In genomic region chr2:153648773-153649297, GRCm38 (mm10) we compare ENCODE assay signal across 8 mouse cellular contexts. TPM values are rescaled to one million over a fixed set of nuclear protein-coding genes. Genes with fewer than 3 reads are reported as not detected.
DNase-seq lines count a peak whose midpoint lies in the region; ATAC-seq and TF ChIP-seq lines count a peak whose summit lies in the region.

No protein-coding gene starts in this region.

- peaks cover 8 to 10% of the 10 kb centered on the region in 2 experiments for H3K4me1 ChIP-seq in heart, embryonic 14.5 days (ENCODE audit: control insufficient read depth in 2 of 2, insufficient read depth in 2 of 2, low read length in 2 of 2)
- H3K4me1 ChIP-seq in heart, postnatal 0 days (ENCODE audit: control insufficient read depth, insufficient read depth) = no peaks in the 10 kb centered on the region
- peaks cover 34% of the 10 kb centered on the region for H3K4me1 ChIP-seq in midbrain, embryonic 10.5 days

- intact Hi-C loops in left cerebral cortex, postnatal 36 days (cut with DNase I) = no loop called here

- H3K9ac ChIP-seq in heart, embryonic 14.5 days (ENCODE audit: low read length) = peak overlapping the region; percentile 80
- H3K9ac ChIP-seq in heart, postnatal 0 days (replicated peaks; ENCODE audit: low read depth, low read length) = peak overlapping the region; percentile 78

- H3K36me3 ChIP-seq in heart, embryonic 14.5 days (ENCODE audit: control insufficient read depth, insufficient read depth, low read length) = no peaks in the 10 kb centered on the region
- no peaks in the 10 kb centered on the region for H3K36me3 ChIP-seq in heart, postnatal 0 days (replicated peaks; ENCODE audit: control insufficient read depth, insufficient read depth, low read length)
- no peaks in the 10 kb centered on the region for H3K36me3 ChIP-seq in midbrain, embryonic 10.5 days

- TF ChIP-seq EP300 in heart, postnatal 0 days (IDR thresholded peaks at IDR 0.05; ENCODE audit: low read depth) = no peak

- DNase-seq in heart, adult 8-10 months (ENCODE audit: low spot score) = no peak
- peak; percentile 67 for DNase-seq in R1 (ENCODE audit: low read depth, low spot score)
- DNase-seq in heart, postnatal 0 days (ENCODE audit: low spot score) = no peak
- no peak for DNase-seq in midbrain, embryonic 10.5 days (ENCODE audit: low spot score)
- DNase-seq in frontal cortex, adult 2 months (ENCODE audit: extremely low spot score in 1 of 2, low spot score in 1 of 2) = no peak
- DNase-seq in left cerebral cortex, postnatal 36 days (ENCODE audit: low spot score in 2 of 2) = no peak
- DNase-seq in gastrocnemius, adult 8-10 months (ENCODE audit: low spot score in 2 of 2) = no peak

- H3K27ac ChIP-seq in heart, embryonic 14.5 days (replicated peaks in 1 of 2; ENCODE audit: control insufficient read depth in 1 of 2, insufficient read depth in 1 of 2, low read depth in 2 of 2, low read length in 2 of 2) = no peak overlapping the region
- H3K27ac ChIP-seq in heart, postnatal 0 days (ENCODE audit: low read depth) = no peak overlapping the region
- peak overlapping the region; percentile 92 for H3K27ac ChIP-seq in midbrain, embryonic 10.5 days (replicated peaks)

- 24% methylated on average over 14 of the region's 14 CpGs for WGBS in heart, embryonic 14.5 days
- 23% methylated on average over 14 of the region's 14 CpGs for WGBS in heart, postnatal 0 days
- WGBS in midbrain, embryonic 10.5 days = 12% methylated on average over 14 of the region's 14 CpGs

- peaks cover 4% of the 10 kb centered on the region; the same call in 1 of the 2 replicates for H3K27me3 ChIP-seq in heart, embryonic 14.5 days (ENCODE audit: control insufficient read depth, insufficient read depth, low read length)
- H3K27me3 ChIP-seq in heart, postnatal 0 days (ENCODE audit: control insufficient read depth, insufficient read depth, low read length) = no peaks in the 10 kb centered on the region
- H3K27me3 ChIP-seq in midbrain, embryonic 10.5 days (ENCODE audit: low read depth, poor library complexity, severe bottlenecking) = peaks cover 33% of the 10 kb centered on the region

- TF ChIP-seq CTCF in heart, postnatal 0 days (IDR thresholded peaks at IDR 0.05; ENCODE audit: low read depth) = no peak

- peak overlapping the region; percentile 83 for H3K4me2 ChIP-seq in heart, embryonic 14.5 days (ENCODE audit: low read length)
- peak overlapping the region; percentile 97 for H3K4me2 ChIP-seq in heart, postnatal 0 days (ENCODE audit: low read depth, low read length)

- peak overlapping the region; percentile 78 to 82 for H3K4me3 ChIP-seq in heart, embryonic 14.5 days (ENCODE audit: control insufficient read depth in 1 of 2, insufficient read depth in 1 of 2, low read depth in 1 of 2, low read length in 2 of 2)
- H3K4me3 ChIP-seq in heart, postnatal 0 days (ENCODE audit: low read depth, low read length) = peak overlapping the region; percentile 76
- H3K4me3 ChIP-seq in midbrain, embryonic 10.5 days = peak overlapping the region; percentile 85

- ATAC-seq in heart, embryonic 14.5 days (ENCODE audit: insufficient number of reproducible peaks, insufficient read depth, low FRiP score, low read depth) = no peak
- ATAC-seq in heart, postnatal 0 days (ENCODE audit: insufficient read depth, low read depth) = no peak

- H3K9me3 ChIP-seq in heart, embryonic 14.5 days (ENCODE audit: control insufficient read depth, low read length) = no peaks in the 10 kb centered on the region
- no peaks in the 10 kb centered on the region for H3K9me3 ChIP-seq in heart, postnatal 0 days (replicated peaks; ENCODE audit: control insufficient read depth, low read length)
- no peaks in the 10 kb centered on the region for H3K9me3 ChIP-seq in midbrain, embryonic 10.5 days (replicated peaks)

RNA-seq across cellular contexts. Expression of gene Dnmt3b, which starts 0.4 kb away (rescaled TPM):
- 4.6 and 5.0 TPM in 2 replicates for polyA plus RNA-seq in heart, embryonic 14.5 days (2014; fragmentation: Nextera tagmentation; extraction: Ambion mirVana)
- 1 to 10 TPM in 2 of 4 experiments, under 1 TPM in 2; 0.57 to 1.4 (median 1.1) TPM for total RNA-seq in heart, adult 8-10 months (2022)
- total RNA-seq in heart, postnatal 0 days (2014; rRNA removed; ENCODE audit: low replicate concordance) = 0.62 and 1.4 TPM in 2 replicates
- 1.7 and 1.8 TPM in 2 replicates for polyA plus RNA-seq in heart, postnatal 0 days (2015; fragmentation: Nextera tagmentation; extraction: Ambion mirVana)
- 18.8 and 20.6 TPM in 2 replicates for polyA plus RNA-seq in midbrain, embryonic 10.5 days (2016; fragmentation: Nextera tagmentation; extraction: Ambion mirVana)
- 1.2 and 1.5 TPM in 2 replicates for polyA plus RNA-seq in frontal cortex, adult 2 months (2012; rRNA removed)
- total RNA-seq in left cerebral cortex, postnatal 36 days (2021) = 1 to 10 TPM in 1 of 2 experiments, under 1 TPM in 1; 0.86 to 1.4 TPM
- total RNA-seq in gastrocnemius, adult 8-10 months (2022) = under 1 TPM; 0.29 to 0.90 (median 0.49) TPM

RNA-seq across cellular contexts. Expression of gene Commd7, which starts 16.3 kb away (rescaled TPM):
- polyA plus RNA-seq in heart, embryonic 14.5 days (2014; fragmentation: Nextera tagmentation; extraction: Ambion mirVana) = 46.9 and 54.2 TPM in 2 replicates
- 10 to 100 TPM; 10.7 to 14.7 (median 12.9) TPM for total RNA-seq in heart, adult 8-10 months (2022)
- 10.5 and 12.2 TPM in 2 replicates for total RNA-seq in heart, postnatal 0 days (2014; rRNA removed; ENCODE audit: low replicate concordance)
- 45.5 and 47.3 TPM in 2 replicates for polyA plus RNA-seq in heart, postnatal 0 days (2015; fragmentation: Nextera tagmentation; extraction: Ambion mirVana)
- 69.7 and 70.5 TPM in 2 replicates for polyA plus RNA-seq in midbrain, embryonic 10.5 days (2016; fragmentation: Nextera tagmentation; extraction: Ambion mirVana)
- polyA plus RNA-seq in frontal cortex, adult 2 months (2012; rRNA removed) = 34.8 and 35.5 TPM in 2 replicates
- 10 to 100 TPM; 27.6 to 32.0 TPM for total RNA-seq in left cerebral cortex, postnatal 36 days (2021)
- 10 to 100 TPM; 10.1 to 11.2 (median 10.2) TPM for total RNA-seq in gastrocnemius, adult 8-10 months (2022)

RNA-seq across cellular contexts. Expression of gene Dnmt3c, which starts 47.6 kb away (rescaled TPM):
- polyA plus RNA-seq in heart, embryonic 14.5 days (2014; fragmentation: Nextera tagmentation; extraction: Ambion mirVana) = not detected in 2 replicates
- total RNA-seq in heart, adult 8-10 months (2022) = not detected
- not detected in 2 replicates for total RNA-seq in heart, postnatal 0 days (2014; rRNA removed; ENCODE audit: low replicate concordance)
- polyA plus RNA-seq in heart, postnatal 0 days (2015; fragmentation: Nextera tagmentation; extraction: Ambion mirVana) = 0.05 TPM in 1 of 2 replicates, not detected in the other
- 0.06 TPM in 1 of 2 replicates, not detected in the other for polyA plus RNA-seq in midbrain, embryonic 10.5 days (2016; fragmentation: Nextera tagmentation; extraction: Ambion mirVana)
- 0.06 and 0.11 TPM in 2 replicates for polyA plus RNA-seq in frontal cortex, adult 2 months (2012; rRNA removed)
- not detected for total RNA-seq in left cerebral cortex, postnatal 36 days (2021)
- total RNA-seq in gastrocnemius, adult 8-10 months (2022) = not detected
